Mouse (Mus musculus): ENCODE results near the gene Plekha6. TPM values are rescaled to one million over a fixed set of nuclear protein-coding genes. Genes with fewer than 3 reads are reported as not detected.

The Plekha6 gene
- total RNA-seq (2017): 0.61 and 3.5 TPM in 2 replicates

GRCm38 (mm10) chr1:133163820-133164431 lies at the start of gene Plekha6:
Gene Plekha6, plus strand, starts transcription at chr1:133164210.
- ATAC-seq (ENCODE audit: extremely low read depth, insufficient number of reproducible peaks, low FRiP score, poor library complexity, severe bottlenecking): peak; percentile 28; the same call in 1 of the 2 replicates

- ATAC-seq (ENCODE audit: extremely low read depth, insufficient number of reproducible peaks, low FRiP score, poor library complexity, severe bottlenecking): no peak
Measured at GRCm38 (mm10) chr1:133116108-133116507, 47.9 kb upstream of the Plekha6 start.

DNA sequence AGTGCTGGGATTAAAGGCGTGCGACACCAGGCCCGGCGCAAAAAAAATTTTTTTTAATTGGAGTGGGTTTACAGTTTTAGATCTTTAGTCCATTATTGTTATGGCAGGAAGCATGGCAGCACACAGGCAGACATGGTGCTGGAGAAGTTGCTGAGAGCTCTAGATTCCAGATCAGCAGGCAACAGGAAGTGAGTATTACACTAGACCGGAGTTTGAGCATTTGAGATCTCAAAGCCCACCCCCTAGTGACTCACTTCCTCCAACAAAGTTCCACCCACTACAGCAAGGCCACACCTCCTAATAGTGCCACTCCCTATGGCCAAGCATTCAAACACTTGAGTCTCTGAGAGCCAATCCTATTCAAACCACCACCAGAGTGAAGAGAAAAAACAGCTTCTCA lies 45.9 kb upstream of the Plekha6 start:
- ATAC-seq (ENCODE audit: extremely low read depth, insufficient number of reproducible peaks, low FRiP score, poor library complexity, severe bottlenecking): peak; percentile 70; the same call in 1 of the 2 replicates

DNA sequence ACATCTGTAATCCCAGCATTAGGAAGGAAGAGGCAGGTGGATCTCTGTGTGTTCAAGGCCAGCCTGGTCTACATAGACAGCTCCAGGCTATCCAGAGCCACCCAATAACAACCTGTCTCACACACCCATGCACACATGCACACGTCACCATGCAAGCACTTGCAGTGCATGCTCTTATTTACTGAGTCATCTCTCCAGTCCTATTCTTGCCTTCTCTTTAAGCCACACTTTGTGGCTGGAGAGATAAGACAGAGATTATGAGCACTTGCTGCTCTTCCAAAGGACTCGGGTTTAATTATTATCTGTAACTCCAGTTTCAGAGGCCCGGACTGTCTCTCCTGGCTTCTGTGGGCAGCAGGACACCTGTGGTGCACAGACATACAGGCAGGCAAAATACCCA lies 45.2 kb upstream of the Plekha6 start:
- ATAC-seq (ENCODE audit: extremely low read depth, insufficient number of reproducible peaks, low FRiP score, poor library complexity, severe bottlenecking): no peak

- ATAC-seq (ENCODE audit: extremely low read depth, insufficient number of reproducible peaks, low FRiP score, poor library complexity, severe bottlenecking): no peak
Measured at GRCm38 (mm10) chr1:133119931-133120712, 43.9 kb upstream of the Plekha6 start.

- no peak for ATAC-seq (ENCODE audit: extremely low read depth, insufficient number of reproducible peaks, low FRiP score, poor library complexity, severe bottlenecking)
Measured at GRCm38 (mm10) chr1:133121246-133121645, 42.8 kb upstream of the Plekha6 start.

GRCm38 (mm10) chr1:133124137-133124536 lies 39.9 kb upstream of the Plekha6 start:
- ATAC-seq (ENCODE audit: extremely low read depth, insufficient number of reproducible peaks, low FRiP score, poor library complexity, severe bottlenecking): no peak

- no peak for ATAC-seq (ENCODE audit: extremely low read depth, insufficient number of reproducible peaks, low FRiP score, poor library complexity, severe bottlenecking)
Measured at GRCm38 (mm10) chr1:133125640-133126364, 38.2 kb upstream of the Plekha6 start.

DNA sequence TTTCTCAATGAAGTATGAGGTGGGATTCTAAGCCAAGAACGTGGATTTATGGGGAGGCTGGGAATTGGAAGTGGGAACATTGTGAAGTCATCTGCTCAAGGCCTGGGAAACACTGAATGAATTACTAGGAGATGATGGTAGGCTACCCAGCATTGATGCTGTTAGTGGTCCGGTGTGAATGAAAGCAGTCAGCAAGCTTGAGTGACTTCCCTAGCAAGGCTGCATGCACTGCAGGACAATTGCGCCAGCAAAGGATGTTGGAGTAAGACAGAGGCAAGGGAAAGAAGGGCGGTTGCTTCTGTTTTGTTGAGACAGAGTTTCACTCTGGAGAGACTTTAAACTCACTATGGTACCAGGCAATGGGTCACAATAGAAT lies 37.7 kb upstream of the Plekha6 start:
- ATAC-seq (ENCODE audit: extremely low read depth, insufficient number of reproducible peaks, low FRiP score, poor library complexity, severe bottlenecking): no peak

GRCm38 (mm10) chr1:133127328-133127727 lies 36.7 kb upstream of the Plekha6 start:
- no peak for ATAC-seq (ENCODE audit: extremely low read depth, insufficient number of reproducible peaks, low FRiP score, poor library complexity, severe bottlenecking)

GRCm38 (mm10) chr1:133129471-133130221 lies 34.4 kb upstream of the Plekha6 start:
- no peak for ATAC-seq (ENCODE audit: extremely low read depth, insufficient number of reproducible peaks, low FRiP score, poor library complexity, severe bottlenecking)

GRCm38 (mm10) chr1:133130638-133131560 lies 33.1 kb upstream of the Plekha6 start, which contains the start of gene Ppp1r15b:
Gene Ppp1r15b, plus strand, starts transcription at chr1:133131143.
- peak; percentile 94 for ATAC-seq (ENCODE audit: extremely low read depth, insufficient number of reproducible peaks, low FRiP score, poor library complexity, severe bottlenecking)

DNA sequence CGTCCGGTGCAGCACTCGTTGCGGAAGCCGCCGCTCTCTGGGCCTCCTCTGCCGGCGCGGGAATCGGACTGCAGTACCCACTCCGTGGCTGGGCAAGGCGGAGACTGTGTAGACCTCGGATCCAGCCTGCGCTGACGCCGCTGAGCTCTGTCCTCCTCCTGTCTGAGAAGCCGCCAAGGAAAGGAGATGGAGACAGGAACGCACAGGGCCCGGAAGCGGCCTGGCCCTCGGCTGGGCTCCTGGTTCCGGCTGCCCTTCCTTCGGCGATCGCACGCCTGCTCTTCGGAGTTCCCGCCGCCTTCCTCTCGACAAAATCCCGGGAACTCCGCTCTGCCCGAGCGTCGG lies 32.5 kb upstream of the Plekha6 start:
- peak; percentile 3; the same call in 1 of the 2 replicates for ATAC-seq (ENCODE audit: extremely low read depth, insufficient number of reproducible peaks, low FRiP score, poor library complexity, severe bottlenecking)

- no peak for ATAC-seq (ENCODE audit: extremely low read depth, insufficient number of reproducible peaks, low FRiP score, poor library complexity, severe bottlenecking)
Measured at GRCm38 (mm10) chr1:133131936-133132335, 32.1 kb upstream of the Plekha6 start.

DNA sequence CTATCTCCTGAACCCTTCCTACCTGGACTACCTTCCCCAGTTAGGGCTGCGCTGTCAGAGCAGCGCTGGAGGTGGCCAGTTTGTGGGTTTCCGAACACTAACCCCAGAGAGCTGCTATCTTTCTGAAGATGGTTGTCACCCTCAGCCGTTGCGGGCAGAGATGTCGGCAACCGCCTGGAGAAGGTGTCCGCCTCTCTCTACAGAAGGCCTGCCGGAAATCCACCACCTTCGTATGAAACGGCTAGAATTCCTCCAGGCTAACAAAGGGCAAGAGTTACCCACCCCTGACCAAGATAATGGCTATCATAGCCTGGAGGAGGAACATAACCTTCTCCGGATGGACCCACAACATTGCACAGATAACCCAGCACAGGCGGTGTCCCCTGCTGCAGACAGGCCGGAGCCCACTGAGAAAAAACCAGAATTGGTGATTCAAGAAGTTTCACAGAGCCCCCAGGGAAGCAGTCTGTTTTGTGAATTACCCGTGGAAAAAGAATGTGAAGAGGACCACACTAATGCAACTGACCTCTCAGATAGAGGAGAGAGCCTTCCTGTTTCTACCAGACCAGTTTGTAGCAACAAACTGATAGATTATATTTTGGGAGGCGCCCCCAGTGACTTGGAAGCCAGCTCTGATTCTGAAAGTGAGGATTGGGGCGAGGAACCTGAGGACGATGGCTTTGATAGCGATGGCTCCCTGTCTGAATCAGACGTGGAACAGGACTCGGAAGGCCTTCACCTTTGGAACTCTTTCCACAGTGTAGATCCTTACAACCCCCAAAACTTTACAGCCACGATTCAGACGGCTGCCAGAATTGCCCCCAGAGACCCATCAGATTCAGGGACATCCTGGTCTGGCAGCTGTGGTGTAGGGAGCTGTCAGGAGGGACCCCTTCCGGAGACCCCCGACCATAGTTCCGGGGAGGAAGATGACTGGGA lies 31.4 kb upstream of the Plekha6 start:
- no peak for ATAC-seq (ENCODE audit: extremely low read depth, insufficient number of reproducible peaks, low FRiP score, poor library complexity, severe bottlenecking)

GRCm38 (mm10) chr1:133133425-133133824 lies 30.6 kb upstream of the Plekha6 start:
- ATAC-seq (ENCODE audit: extremely low read depth, insufficient number of reproducible peaks, low FRiP score, poor library complexity, severe bottlenecking): no peak

DNA sequence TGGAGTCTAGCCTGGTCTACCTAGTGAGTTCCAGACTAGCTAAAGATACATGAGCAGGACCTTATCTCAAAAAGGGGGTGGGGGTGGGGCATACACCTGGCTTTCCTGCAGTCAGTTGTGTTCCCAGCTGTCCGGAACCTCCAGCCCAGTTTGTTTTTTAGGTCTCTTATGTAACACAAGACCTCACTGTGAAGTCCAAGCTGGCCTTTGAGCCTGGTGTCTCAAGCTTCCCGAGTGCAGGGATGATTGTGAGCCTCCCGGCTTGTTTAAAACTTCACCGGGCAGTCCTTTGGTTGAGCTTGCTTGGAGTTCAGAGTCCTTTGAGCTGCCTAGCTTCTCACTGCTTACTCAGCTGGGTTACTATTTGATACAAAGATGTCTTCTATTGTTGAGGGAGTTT lies 29.9 kb upstream of the Plekha6 start:
- no peak for ATAC-seq (ENCODE audit: extremely low read depth, insufficient number of reproducible peaks, low FRiP score, poor library complexity, severe bottlenecking)

All from neutrophil, adult 5-6 weeks (primary cell).